Mouse (Mus musculus) brown adipose tissue, adult 24 weeks (tissue): ENCODE data around the gene Chmp3. TPM values are rescaled to one million over a fixed set of nuclear protein-coding genes. Genes with fewer than 3 reads are reported as not detected.

Experiments used
- H3K27ac ChIP-seq: fragments of 200-500 bp; replicated peaks from 2 replicates; pipeline ENCODE4 v1.5.1; 2012; ENCODE audit warnings: low read depth, mild to moderate bottlenecking, low read length
- H3K4me1 ChIP-seq: fragments of 200-500 bp; 2 replicates; pipeline ENCODE4 v1.6.1; 2012; ENCODE audit warnings: low read length, mixed read lengths; ENCODE audit not compliant: control insufficient read depth, insufficient read depth, insufficient read length
- H3K4me3 ChIP-seq: fragments of 200-500 bp; 2 replicates; pipeline ENCODE4 v1.5.1; 2012; ENCODE audit warnings: low read depth, mild to moderate bottlenecking, low read length, moderate library complexity; ENCODE audit not compliant: insufficient read depth
- polyA plus RNA-seq: library from polyadenylated mRNA; stranded (reverse); fragments of >200 nt; gene quantifications from 2 replicates; pipeline ENCODE4 v1.2.4, GENCODE M21; 2012; ENCODE audit not compliant: missing spikeins, insufficient read depth, insufficient read length

Chmp3 gene
- polyA plus RNA-seq, 1 experiment = 240 TPM

DNA sequence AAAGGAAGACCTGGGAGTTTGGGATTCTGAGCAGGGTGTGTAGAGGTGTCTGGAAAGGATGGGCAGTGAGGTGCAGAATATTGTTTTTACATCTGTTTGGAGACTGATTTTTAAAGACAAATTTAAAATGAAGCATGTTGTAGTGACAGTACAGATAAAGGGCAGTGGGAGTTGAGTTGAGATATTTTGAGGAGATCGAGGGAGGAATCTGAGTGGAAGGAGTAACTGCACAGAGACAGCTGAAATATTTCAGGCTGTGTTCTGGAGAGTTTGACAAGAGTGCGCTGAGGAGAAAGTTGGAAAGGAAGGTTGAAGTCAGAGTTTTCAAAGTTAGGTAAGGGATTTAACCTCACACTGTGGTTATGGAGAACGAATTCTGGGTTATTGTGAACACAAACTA is 25.0 kb downstream of the Chmp3 start:
- Histone ChIP-seq H3K27ac (no peak overlapping the region), H3K4me1 (peaks cover 4% of the 10 kb centered on the region; the same call in 1 of the 2 replicates), H3K4me3 (no peak overlapping the region)

DNA sequence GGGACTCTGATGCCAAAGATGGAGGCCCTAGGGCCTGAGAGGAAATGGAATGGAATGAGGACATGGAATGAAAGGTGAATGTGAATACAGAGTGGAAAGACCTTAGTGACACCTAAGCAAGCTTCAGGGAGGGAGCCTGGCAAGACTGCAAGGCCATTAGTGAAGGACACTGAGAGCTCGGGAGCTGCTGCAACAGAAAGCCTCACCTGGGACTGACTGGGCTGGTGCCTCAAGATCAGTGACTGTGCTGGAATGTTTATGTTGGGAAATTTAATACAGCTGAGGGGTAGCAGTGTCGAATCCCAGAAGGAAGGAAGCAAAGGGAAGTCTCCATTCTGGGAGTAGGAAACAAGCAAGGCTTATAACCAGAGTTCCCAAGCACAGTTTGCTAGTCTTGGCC is 25.4 kb downstream of the Chmp3 start:
- Histone ChIP-seq H3K4me1 (peaks cover 4% of the 10 kb centered on the region; the same call in 1 of the 2 replicates), H3K27ac (no peak overlapping the region), H3K4me3 (no peak overlapping the region)

DNA sequence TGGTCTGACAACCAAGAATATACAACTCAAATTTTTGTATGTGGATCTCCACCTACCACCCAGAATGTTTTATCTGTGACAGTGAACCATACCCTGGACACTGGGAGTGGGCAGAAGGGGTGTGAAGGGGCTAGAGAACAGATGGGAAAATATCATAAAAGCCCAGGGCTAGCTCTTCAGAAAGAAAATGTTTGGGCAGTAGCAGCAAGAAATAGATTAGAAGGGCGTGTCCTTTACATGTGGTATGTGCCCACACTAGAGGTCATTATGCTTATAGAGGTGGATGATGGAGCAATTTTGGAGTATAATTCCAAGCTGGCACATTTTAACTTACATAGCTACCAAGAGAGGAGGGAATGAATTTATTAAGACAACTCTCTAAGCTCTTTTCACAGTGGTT is 31.8 kb downstream of the Chmp3 start:
- Histone ChIP-seq H3K4me3 (no peak overlapping the region), H3K27ac (no peak overlapping the region), H3K4me1 (no peaks in the 10 kb centered on the region)

DNA sequence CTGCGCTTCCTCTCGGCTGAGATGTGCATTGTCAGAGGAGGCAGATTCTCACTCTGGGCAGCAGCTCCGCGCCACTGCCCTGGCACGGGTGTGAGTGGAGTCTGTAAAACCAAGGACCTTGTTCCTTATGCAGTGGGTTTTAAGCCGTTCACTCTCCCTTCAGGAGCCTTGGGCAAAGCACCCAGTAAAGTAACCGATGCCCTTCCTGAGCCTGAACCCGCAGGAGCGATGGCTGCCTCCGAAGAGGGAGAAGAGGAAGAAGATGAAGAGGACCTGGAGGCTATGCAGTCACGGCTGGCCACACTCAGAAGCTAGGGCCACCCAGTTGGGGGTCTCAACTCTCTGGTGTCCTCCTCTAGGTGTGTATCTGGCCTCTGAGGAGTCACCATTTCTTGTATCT is 35.9 kb downstream of the Chmp3 start:
- H3K4me1 ChIP-seq = no peaks in the 10 kb centered on the region
- no peak overlapping the region for H3K27ac ChIP-seq
- H3K4me3 ChIP-seq = no peak overlapping the region

DNA sequence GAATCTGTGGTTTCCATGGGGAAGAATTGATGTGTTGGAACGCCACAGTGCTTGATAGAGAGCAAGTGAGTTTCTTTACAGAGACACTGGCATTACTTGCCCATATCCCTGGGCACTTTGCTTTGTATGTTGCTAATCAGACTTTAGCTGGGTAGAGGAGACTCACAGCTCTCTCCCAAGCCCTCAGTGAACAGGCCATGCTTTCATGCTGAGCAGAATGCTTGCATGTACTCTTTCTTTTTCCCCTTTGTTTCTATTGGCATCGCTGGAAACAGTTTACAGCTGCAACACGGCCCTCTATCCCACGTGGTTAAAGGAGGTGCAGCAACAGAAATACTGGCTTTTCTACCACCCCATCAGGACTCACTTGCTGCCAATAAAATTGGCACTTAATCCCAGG is 39.6 kb downstream of the Chmp3 start:
- H3K4me3 ChIP-seq = no peak overlapping the region
- no peaks in the 10 kb centered on the region for H3K4me1 ChIP-seq
- H3K27ac ChIP-seq = no peak overlapping the region

DNA sequence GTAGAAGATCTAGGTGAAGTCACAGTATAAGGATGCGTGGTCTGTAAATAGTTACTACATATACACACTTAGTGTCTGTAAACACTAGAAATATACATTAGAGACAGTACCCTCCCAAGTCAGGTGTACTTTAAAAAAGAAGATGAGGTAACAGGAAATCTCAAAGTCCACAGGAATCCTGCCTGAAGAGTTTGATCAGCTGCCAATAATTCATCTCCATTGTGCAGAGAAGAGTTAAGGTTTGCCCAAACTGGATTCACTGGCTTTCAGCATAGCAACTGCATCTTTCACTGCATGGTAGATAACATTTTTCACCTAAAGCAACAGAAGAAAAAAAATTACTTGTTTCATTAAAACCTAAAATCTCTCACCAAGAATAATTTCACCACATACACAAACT is 45.8 kb downstream of the Chmp3 start:
- H3K4me3 ChIP-seq = no peak overlapping the region
- H3K27ac ChIP-seq = no peak overlapping the region

DNA sequence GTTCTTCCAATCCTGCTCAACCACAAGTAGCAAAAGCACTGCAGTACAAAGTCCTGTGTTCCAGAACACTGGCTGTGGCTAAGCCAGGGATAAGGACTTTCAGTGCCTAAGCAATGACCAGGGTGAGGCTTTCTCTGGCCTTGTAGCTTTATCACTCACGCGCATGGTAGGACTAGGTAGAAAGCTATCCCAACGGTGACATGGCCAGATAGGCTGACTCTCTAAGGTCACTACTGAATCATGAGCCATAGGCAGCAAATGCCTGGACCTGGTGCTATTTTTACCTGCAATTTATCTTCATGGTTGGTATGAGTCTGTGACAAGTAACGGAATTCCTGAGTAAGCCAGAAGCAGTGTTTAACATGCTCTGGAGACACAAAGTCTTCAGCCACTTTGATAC is 46.6 kb downstream of the Chmp3 start:
- Histone ChIP-seq H3K4me1 (no peaks in the 10 kb centered on the region), H3K4me3 (no peak overlapping the region), H3K27ac (no peak overlapping the region)

More for the DNA sequence above, 45.8 kb downstream of the Chmp3 start:
- H3K4me1 ChIP-seq = no peaks in the 10 kb centered on the region

DNA sequence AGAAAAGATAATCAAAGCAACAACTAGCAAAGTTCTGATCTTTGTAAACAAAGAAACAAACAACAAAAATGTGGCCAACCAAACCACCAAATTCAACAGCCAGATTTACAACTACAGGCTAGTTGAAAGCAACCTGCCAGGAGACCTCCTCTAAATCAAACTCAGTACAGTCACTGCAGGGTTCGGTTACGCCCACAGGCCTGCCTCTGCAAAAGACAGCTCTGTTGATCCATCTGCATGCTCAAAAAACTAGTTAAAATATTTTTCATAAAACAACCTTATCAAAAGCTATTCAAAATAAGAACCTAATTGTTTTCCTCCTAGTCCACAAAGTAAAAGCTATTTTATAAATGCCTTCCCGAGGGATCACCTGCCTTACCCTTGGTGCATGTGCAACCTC is 64.2 kb downstream of the Chmp3 start:
- Histone ChIP-seq H3K27ac (no peak overlapping the region), H3K4me1 (no peaks in the 10 kb centered on the region), H3K4me3 (no peak overlapping the region)

DNA sequence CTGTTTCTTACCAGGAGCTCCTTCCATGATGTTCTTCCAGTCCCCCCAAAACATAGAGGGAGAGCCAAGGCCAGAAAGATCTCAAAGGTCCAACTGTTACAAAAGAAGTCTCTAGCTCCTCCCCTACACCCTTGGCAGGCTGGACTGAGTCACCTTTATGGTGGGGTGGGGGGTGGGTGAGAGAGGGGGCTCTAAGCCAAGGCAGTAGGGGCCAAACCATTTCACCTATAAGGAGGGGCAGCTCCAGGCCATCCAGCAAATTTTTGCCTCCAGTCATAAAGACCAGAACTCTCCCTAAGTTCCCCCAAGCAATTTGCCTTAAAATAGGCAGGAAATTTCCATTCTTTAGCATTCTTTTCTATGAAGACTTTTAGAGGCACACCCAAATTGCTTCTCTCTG is 65.4 kb downstream of the Chmp3 start:
- H3K4me1 ChIP-seq = no peaks in the 10 kb centered on the region
- no peak overlapping the region for H3K27ac ChIP-seq
- no peak overlapping the region for H3K4me3 ChIP-seq

DNA sequence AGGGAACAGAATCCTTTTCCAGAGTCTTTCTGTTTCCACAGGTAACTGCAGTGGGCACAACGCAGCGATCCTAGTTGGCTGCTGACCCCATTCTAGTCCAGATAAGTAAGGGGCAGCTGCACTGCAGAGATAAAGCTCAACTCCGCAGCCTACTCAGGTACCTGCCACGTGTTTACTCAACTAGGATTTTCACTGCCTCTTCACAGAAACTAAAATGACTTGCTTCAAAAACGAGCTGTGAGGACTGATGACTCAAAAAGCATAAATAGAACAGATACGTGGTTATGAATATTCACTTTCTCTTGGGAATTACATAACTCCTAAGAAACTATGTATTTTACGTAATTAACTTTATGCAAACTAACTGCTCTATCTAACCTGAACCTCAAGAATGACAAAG is 66.4 kb downstream of the Chmp3 start:
- H3K27ac ChIP-seq = no peak overlapping the region
- H3K4me1 ChIP-seq = no peaks in the 10 kb centered on the region
- no peak overlapping the region for H3K4me3 ChIP-seq

DNA sequence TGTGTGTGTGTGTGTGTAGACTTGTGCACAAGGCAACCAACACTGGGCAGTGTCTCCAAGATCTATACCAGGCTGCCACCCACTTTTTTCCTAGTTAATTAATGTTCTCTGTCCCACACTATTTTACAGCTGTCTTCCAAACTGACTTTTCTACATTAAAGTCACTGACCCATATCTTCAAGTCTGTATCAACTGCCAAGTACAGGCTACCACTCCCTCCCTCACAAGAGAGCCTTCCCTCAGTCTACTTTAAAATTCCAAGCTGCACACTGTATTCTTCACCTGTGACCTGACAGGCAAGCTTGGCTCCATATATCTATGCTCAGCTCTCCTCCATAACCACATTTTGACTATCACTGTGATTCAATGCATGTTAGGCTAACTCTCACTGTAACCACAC is 69.6 kb downstream of the Chmp3 start:
- Histone ChIP-seq H3K27ac (no peak overlapping the region), H3K4me1 (no peaks in the 10 kb centered on the region), H3K4me3 (no peak overlapping the region)

DNA sequence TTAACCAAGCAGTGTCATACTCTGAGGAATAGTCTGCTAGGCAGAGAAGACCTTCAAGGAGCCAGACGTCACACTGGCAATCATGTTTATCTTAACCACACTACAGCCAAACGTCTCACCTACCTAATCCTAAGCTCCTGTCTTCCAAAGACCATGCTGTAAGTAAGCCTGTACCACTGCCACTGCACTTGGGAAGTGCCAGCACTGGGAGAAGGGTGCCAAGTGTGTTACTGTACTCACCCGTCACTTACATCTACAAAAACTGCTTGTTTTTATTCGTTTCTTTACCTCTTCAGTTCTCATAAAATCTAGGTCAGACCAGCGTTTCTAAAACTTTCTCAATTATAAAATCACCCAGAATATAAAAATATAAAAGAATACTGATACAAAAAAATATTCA is 73.4 kb downstream of the Chmp3 start:
- Histone ChIP-seq H3K27ac (0 out of 2 replicates have a peak overlapping the region, but pooled peaks have one; percentile 11), H3K4me3 (no peak overlapping the region), H3K4me1 (peaks cover 2% of the 10 kb centered on the region; the same call in 1 of the 2 replicates)

DNA sequence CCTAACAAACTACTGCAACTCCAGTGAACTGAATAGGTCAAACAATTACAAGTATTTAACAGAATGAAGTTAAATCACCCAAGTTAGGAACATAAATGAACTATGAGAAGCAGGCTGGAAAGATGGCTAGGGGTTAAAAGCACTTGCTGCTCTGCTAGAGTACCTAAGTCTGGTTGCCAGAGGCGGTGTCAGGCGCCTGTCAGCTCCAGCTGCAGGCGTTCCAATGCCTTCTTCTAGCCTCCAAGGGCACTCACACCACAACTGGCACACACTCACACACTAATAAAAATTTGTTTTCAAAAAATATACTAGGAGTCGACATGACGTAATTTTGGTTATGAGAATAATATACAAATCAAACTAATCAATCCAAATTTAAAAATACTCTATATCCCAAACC is 78.0 kb downstream of the Chmp3 start:
- no peak overlapping the region for H3K27ac ChIP-seq

DNA sequence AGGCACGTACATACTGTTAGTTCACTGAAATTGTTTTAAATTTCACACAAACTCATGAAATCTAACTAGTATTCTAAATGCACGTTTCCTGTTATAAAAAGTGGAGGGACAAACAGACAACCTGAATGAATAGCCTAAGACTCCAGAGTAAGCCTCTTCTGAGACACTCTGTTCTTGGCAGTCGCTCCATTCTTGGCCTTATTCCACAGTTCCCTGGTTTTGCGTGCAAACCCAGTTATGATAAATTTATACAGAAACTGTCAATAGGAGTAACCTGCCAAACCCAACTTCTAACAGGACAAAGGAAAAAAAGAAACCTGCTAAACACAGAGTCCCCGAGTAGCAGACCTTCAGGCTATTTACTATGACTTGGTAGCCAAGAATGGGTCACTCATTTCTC is 78.4 kb downstream of the Chmp3 start:
- no peak overlapping the region for H3K4me3 ChIP-seq
- H3K4me1 ChIP-seq = peaks cover 2% of the 10 kb centered on the region; the same call in 1 of the 2 replicates
- no peak overlapping the region for H3K27ac ChIP-seq

More for the DNA sequence above, 78.0 kb downstream of the Chmp3 start:
- H3K4me3 ChIP-seq = no peak overlapping the region
- H3K4me1 ChIP-seq = peaks cover 2% of the 10 kb centered on the region; the same call in 1 of the 2 replicates

DNA sequence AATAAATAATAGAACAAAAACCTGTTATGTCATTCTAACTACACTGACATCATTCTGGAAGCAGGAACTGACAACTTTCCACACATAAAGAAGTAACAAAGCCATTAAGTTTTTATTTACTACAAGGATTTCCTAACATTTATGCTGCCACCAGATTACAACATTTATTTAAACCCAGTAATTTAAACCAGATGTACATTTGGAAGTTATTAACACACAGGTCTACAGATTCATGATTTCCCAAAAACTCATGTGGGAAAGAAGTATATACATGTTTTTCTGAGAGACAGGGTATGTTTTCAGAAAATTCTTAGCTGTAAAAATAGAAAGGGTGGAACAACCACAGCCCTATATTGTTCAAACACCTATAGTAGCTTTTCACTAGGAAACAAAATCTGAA is 81.1 kb downstream of the Chmp3 start:
- Histone ChIP-seq H3K27ac (no peak overlapping the region), H3K4me3 (no peak overlapping the region), H3K4me1 (peaks cover 2% of the 10 kb centered on the region; the same call in 1 of the 2 replicates)

DNA sequence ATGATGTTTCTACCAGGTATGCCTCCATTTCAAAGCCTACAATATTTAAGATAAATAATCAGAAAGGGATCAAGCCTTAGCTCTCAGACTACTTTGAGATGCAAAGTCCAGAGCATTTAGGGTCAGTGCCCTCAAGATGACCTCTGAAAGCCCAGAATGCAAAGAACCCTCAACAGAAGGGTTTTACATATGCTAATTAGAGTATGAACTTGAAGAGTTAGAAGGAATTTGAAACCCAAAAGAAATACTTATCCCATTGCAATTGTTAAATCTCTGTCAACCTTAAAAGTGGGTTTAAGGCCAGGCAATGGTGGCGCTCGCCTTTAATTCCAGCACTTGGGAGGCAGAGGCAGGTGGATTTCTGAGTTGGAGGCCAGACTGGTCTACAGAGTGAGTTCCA is 82.4 kb downstream of the Chmp3 start:
- peaks cover 2% of the 10 kb centered on the region; the same call in 1 of the 2 replicates for H3K4me1 ChIP-seq
- H3K27ac ChIP-seq = no peak overlapping the region
- H3K4me3 ChIP-seq = no peak overlapping the region

DNA sequence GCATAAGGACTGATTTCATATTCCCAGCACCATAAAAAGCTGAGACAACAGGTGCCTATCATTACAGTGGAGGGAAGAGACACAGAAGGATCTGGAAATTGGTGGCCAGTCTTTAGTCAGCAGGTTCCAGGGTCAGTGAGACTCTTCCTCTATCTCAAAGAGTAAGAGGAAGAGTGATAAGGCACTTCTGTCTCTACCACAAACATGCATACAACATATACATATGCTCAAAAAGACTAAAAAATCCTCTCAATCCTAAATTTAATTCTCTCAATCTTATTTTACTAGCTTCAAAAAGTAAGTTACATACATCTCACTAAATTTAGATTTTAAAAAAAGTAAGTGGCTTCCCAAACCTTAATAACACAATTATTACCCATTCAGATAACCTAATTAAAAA is 83.7 kb downstream of the Chmp3 start:
- Histone ChIP-seq H3K4me1 (peaks cover 3% of the 10 kb centered on the region; the same call in 1 of the 2 replicates), H3K27ac (no peak overlapping the region), H3K4me3 (no peak overlapping the region)
